Mouse (Mus musculus): ENCODE measurements around the gene Opcml. TPM values are rescaled to one million over a fixed set of nuclear protein-coding genes. Genes with fewer than 3 reads are reported as not detected.

The Opcml gene
- polyA plus RNA-seq, 1 experiment from 2014 or later, result 0.10 TPM

DNA sequence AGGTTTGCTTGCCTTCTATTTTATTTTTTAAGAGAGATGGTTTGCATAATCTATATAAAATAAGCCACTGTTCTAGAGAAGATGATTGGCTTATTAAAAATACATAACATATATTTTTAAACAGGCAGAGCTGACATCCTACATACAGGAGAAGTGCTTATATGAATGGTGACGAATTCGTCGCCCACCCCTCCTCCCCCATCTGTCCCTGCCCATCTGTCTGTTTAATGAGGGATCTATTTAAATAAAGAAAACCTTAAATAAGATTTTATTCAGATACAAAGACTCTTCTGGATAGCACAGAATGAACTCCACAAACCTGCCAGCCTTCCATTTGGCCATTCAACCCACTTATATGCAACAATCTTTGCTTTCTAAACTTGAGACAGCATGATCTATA, 872.3 kb downstream of the Opcml start:
- no peak for ATAC-seq (ENCODE audit: insufficient read depth)
- WGBS (ENCODE audit: insufficient replicate concordance), result 77% methylated on average over 3 of the region's 3 CpGs
- Histone ChIP-seq H3K4me1 (replicated peaks) (no peaks in the 10 kb centered on the region), H3K4me3 (replicated peaks) (no peak overlapping the region), H3K27ac (replicated peaks) (no peak overlapping the region), H3K4me2 (no peak overlapping the region), H3K9ac (no peak overlapping the region), H3K27me3 (no peaks in the 10 kb centered on the region), H3K9me3 (replicated peaks) (no peaks in the 10 kb centered on the region), H3K36me3 (replicated peaks) (no peaks in the 10 kb centered on the region)

DNA sequence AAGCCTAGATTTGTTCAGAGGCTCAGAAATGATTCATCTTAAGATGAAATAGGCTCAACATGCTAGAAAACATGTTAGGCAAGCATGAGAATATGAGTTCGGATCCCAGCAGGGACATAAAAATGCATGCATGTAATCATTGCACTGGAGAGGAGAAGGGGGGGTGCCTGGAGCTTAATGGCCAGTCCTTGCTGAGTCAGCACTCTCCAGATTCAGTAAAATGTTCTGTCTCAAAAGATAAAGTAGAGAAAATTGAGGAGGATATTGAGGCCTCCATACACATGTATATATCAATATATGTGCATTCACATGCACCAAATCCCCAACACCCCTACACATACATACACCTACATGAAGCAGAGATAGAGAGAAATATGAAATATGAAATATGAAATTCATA, 889.7 kb downstream of the Opcml start:
- Histone ChIP-seq H3K9me3 (replicated peaks) (no peaks in the 10 kb centered on the region), H3K36me3 (replicated peaks) (no peaks in the 10 kb centered on the region), H3K9ac (no peak overlapping the region), H3K4me2 (no peak overlapping the region), H3K4me1 (replicated peaks) (no peaks in the 10 kb centered on the region), H3K4me3 (replicated peaks) (no peak overlapping the region), H3K27ac (replicated peaks) (no peak overlapping the region), H3K27me3 (no peaks in the 10 kb centered on the region)
- ATAC-seq (ENCODE audit: insufficient read depth), result no peak
- WGBS (ENCODE audit: insufficient replicate concordance), result 44% methylated on average over 1 of the region's 1 CpGs

DNA sequence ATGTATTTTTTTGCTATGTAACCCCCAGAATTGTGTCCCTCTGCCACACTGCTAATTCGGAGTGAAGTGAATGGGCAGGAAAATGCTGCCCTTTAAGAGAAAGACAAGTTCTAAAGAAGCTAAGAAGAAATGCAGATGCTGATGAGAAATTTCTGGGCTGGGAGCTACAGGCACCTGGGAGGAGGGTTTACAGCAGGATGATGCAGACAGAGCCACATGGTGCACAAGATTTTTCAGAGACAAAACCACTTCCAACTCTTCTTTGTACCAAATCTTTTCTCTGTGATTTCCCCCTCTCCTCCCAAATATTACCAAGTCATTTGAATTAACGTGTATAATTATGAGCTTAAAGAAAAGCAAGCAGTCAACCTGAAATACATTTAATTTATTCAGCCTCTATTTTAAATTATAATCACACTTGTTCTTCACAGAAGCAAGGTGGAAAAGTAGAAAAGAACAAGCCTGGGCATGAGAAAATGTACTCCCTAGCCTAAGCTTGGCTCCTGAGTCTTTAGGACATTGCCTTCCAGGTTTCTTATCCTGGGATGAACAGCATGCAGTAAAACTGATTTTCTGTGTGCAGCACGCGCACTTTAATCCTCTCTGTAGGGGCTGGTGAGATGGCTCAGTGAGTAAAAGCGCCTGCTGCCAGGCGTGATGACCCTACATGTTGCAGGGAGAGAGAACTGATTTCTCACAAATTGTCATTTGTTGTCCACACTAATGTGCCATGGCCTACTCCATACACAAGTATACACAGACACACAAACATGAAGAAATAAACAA, 890.9 kb downstream of the Opcml start:
- H3K27me3 ChIP-seq, result no peaks in the 10 kb centered on the region
- H3K27ac ChIP-seq (replicated peaks), result no peak overlapping the region
- H3K4me3 ChIP-seq (replicated peaks), result no peak overlapping the region
- WGBS (ENCODE audit: insufficient replicate concordance), result 54% methylated on average over 6 of the region's 6 CpGs
- H3K36me3 ChIP-seq (replicated peaks), result no peaks in the 10 kb centered on the region
- H3K9me3 ChIP-seq (replicated peaks), result no peaks in the 10 kb centered on the region
- H3K9ac ChIP-seq, result no peak overlapping the region
- H3K4me2 ChIP-seq, result no peak overlapping the region
- no peaks in the 10 kb centered on the region for H3K4me1 ChIP-seq (replicated peaks)
- no peak for ATAC-seq (ENCODE audit: insufficient read depth)

DNA sequence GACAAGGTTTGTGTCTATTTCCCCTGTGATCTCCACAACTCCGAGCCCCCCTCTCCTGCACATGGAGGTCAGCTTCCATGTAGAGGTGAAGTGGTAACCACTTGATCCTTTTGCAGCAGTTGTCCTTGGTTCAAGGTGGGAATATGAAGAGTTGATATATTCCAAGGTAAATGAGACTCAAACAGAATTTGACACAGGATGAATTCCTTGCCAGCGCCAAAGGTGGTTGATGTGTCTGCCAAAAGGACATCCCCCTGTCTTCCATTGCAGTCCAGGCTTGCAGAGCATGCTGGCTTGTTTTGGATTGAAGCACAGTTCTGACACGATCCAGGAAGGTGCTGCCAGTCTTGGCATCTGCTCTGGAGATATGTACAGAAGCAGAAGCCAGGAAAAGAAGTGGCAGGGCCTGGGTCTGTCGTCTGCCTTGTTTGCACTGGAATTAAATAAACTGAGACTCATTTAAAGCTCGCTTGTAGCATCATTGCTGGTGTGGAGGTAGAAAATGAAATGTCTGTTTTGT, 893.4 kb downstream of the Opcml start:
- Histone ChIP-seq H3K36me3 (replicated peaks) (no peaks in the 10 kb centered on the region), H3K4me3 (replicated peaks) (no peak overlapping the region), H3K4me1 (replicated peaks) (no peaks in the 10 kb centered on the region), H3K9ac (no peak overlapping the region), H3K27me3 (no peaks in the 10 kb centered on the region), H3K9me3 (replicated peaks) (no peaks in the 10 kb centered on the region), H3K4me2 (no peak overlapping the region), H3K27ac (replicated peaks) (no peak overlapping the region)
- WGBS (ENCODE audit: insufficient replicate concordance), result 45% methylated on average over 5 of the region's 5 CpGs
- no peak for ATAC-seq (ENCODE audit: insufficient read depth)

DNA sequence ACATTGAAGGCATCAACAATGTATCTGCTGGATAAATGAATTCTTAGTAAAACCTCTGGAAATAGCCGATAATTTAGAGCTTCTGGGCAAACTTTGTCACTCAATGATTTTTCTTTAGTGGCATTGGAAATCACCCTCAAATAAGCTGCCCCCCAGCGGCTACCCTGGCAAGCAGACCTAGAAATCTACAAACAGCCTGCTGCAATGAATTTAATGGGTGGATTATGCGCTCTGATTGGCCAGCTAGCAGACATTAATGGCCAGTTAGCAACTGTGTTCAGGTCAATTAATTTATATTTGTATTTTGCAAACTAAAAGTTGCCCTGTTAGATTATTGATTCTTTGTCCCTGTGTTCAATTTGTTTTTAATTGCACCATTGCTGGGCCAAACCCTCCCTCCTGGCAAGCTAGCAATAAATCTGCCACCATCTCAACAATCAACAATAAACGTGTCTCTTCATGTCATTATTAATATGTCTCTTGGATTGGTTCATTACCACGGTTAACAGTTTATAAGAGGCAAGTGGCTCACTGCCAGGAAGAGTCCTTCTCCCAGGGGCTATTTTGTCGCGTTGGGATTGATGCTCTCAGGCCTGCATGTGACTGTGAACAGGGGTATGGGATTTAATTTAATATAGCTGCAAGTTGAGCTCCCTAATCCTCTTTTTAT, 896.5 kb downstream of the Opcml start:
- no peaks in the 10 kb centered on the region for H3K4me1 ChIP-seq (replicated peaks)
- no peaks in the 10 kb centered on the region for H3K36me3 ChIP-seq (replicated peaks)
- H3K27me3 ChIP-seq, result no peaks in the 10 kb centered on the region
- no peak overlapping the region for H3K4me2 ChIP-seq
- ATAC-seq (ENCODE audit: insufficient read depth), result no peak
- no peak overlapping the region for H3K9ac ChIP-seq
- H3K27ac ChIP-seq (replicated peaks), result no peak overlapping the region
- H3K4me3 ChIP-seq (replicated peaks), result no peak overlapping the region
- 57% methylated on average over 7 of the region's 7 CpGs for WGBS (ENCODE audit: insufficient replicate concordance)
- H3K9me3 ChIP-seq (replicated peaks), result no peaks in the 10 kb centered on the region

DNA sequence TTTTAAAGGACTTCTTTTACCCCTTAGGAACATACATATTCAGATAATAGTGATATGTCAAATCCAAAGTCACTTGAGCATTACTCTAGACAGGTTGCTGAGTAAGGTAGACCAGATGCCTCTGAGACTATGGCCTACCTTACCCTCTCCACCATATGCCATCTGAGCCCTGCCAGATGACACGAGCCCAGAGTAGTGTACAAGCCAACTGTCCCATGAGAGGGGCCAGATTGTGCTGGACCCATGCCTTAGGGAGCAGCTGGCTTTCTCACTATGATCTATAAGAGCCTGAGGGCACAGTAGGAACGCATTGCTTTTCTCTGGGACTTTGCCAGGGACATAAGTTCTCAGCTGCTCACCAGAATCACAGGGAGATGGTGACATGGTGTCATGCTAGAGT, 899.6 kb downstream of the Opcml start:
- ATAC-seq (ENCODE audit: insufficient read depth), result no peak
- WGBS (ENCODE audit: insufficient replicate concordance), result 29% methylated on average over 2 of the region's 2 CpGs
- no peaks in the 10 kb centered on the region for H3K36me3 ChIP-seq (replicated peaks)

DNA sequence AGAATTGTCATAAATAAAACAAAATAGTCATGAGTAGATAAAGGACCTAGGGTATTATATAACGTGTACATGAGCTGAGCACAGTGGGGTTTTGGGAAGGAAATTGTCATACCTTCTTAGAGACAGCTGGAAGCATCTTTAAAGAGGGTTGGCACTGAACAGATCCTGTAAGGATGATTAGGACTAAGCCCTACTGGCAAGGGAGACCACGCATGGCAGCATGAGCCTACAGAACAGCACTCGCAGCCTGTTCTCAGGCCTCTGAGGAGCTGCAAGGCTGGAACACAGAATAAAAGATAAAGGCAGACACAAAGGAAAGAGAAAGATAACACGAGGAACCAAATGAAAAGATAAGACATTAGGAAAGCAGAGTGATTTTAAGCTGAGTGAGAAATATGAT, 915.2 kb downstream of the Opcml start:
- 58% methylated on average over 4 of the region's 4 CpGs for WGBS (ENCODE audit: insufficient replicate concordance)
- no peaks in the 10 kb centered on the region for H3K9me3 ChIP-seq (replicated peaks)
- no peaks in the 10 kb centered on the region for H3K4me1 ChIP-seq (replicated peaks)
- no peaks in the 10 kb centered on the region for H3K36me3 ChIP-seq (replicated peaks)
- H3K9ac ChIP-seq, result no peak overlapping the region
- H3K4me3 ChIP-seq (replicated peaks), result no peak overlapping the region
- no peak overlapping the region for H3K4me2 ChIP-seq
- no peak for ATAC-seq (ENCODE audit: insufficient read depth)
- H3K27me3 ChIP-seq, result no peaks in the 10 kb centered on the region
- no peak overlapping the region for H3K27ac ChIP-seq (replicated peaks)

More for the DNA sequence above, 899.6 kb downstream of the Opcml start:
- no peaks in the 10 kb centered on the region for H3K4me1 ChIP-seq (replicated peaks)
- H3K9ac ChIP-seq, result no peak overlapping the region
- no peak overlapping the region for H3K4me3 ChIP-seq (replicated peaks)
- H3K9me3 ChIP-seq (replicated peaks), result no peaks in the 10 kb centered on the region
- H3K4me2 ChIP-seq, result no peak overlapping the region
- no peak overlapping the region for H3K27ac ChIP-seq (replicated peaks)
- H3K27me3 ChIP-seq, result no peaks in the 10 kb centered on the region

DNA sequence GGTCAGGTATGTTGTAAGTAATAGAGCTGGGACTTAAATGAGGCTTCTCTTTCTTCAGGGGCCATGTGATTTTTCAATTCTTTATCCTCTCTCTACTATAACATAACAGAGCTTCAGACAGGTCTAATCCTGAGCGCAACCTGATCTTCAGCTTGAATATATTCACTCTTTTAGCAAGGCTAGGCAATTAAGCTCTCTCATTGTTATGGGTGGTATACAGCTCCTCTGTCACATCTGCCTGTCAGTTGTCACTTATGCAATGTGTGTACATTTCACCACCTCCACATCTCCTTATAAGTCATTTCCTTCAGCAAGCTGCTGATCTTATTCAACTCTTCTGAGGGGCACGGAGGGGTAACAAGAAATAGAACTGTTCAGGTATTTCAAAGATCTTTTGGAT, 924.0 kb downstream of the Opcml start:
- H3K36me3 ChIP-seq (replicated peaks), result no peaks in the 10 kb centered on the region
- no peak overlapping the region for H3K4me3 ChIP-seq (replicated peaks)
- no peaks in the 10 kb centered on the region for H3K27me3 ChIP-seq
- no peak overlapping the region for H3K27ac ChIP-seq (replicated peaks)
- H3K9me3 ChIP-seq (replicated peaks), result no peaks in the 10 kb centered on the region
- H3K9ac ChIP-seq, result no peak overlapping the region
- H3K4me1 ChIP-seq (replicated peaks), result no peaks in the 10 kb centered on the region
- H3K4me2 ChIP-seq, result no peak overlapping the region
- ATAC-seq (ENCODE audit: insufficient read depth), result no peak
- WGBS (ENCODE audit: insufficient replicate concordance), result 61% methylated on average over 2 of the region's 2 CpGs

DNA sequence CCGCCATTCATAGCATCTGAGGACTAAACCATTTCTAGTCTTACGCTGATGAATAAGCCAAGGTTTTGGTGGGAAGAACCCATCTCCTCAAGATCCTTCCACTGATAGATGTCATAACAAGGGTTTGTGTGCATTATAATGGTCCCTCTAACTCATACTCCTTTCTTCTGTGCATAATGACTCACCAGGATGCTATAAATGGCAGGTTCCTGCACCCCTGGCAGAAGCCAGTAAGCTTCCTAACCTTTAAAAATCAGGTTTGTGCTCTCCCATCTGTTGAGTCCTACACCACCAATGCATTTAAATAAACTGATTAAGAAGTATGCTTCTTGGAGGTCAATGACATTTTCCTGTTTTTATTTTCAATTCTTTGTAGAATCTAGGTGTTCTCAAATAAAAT, 929.6 kb downstream of the Opcml start:
- H3K4me2 ChIP-seq, result no peak overlapping the region
- H3K4me3 ChIP-seq (replicated peaks), result no peak overlapping the region
- H3K27me3 ChIP-seq, result no peaks in the 10 kb centered on the region
- H3K27ac ChIP-seq (replicated peaks), result no peak overlapping the region
- no peak overlapping the region for H3K9ac ChIP-seq
- no peaks in the 10 kb centered on the region for H3K36me3 ChIP-seq (replicated peaks)
- H3K4me1 ChIP-seq (replicated peaks), result no peaks in the 10 kb centered on the region
- 59% methylated on average over 2 of the region's 2 CpGs for WGBS (ENCODE audit: insufficient replicate concordance)
- no peak for ATAC-seq (ENCODE audit: insufficient read depth)
- H3K9me3 ChIP-seq (replicated peaks), result no peaks in the 10 kb centered on the region

DNA sequence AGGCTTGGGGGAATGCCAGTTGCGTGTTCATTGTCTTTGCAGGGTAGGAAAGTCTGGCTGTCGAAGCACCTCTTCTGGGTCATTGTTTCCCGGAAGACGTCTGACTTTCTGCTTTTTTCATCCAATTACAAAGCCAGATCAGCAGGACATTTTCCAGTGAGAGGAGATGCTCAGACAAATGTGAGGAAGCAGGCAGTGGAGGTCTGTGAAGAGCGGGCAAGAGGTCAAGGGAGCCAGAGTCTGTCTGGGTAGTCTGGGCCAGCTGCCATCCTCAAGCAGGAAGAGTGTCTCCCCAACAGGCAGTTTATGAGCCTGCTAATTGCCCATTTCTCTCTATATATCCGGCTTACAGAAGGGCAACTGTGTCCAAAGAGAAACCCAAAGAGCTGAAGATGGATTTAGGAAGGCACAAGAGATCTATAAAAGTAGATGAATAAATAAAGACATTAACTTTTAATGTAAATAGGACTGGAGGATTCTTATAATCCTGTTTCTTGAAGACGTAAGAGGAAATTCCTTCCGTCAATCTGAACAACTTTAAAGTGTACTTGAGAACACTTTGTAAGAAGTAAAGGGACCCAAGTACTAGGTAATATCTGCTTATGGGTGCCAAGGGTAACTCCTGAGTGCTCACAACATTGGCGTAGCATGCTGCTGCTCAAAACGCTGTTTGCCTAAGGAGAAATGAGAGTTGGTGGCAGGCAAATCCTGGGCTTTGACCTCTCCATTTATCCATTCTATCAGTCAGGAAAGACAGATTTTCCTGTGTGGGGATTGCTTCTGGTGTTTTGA, 941.4 kb downstream of the Opcml start:
- Histone ChIP-seq H3K9me3 (replicated peaks) (no peaks in the 10 kb centered on the region), H3K27me3 (no peaks in the 10 kb centered on the region), H3K4me1 (replicated peaks) (no peaks in the 10 kb centered on the region), H3K36me3 (replicated peaks) (no peaks in the 10 kb centered on the region), H3K9ac (no peak overlapping the region), H3K4me3 (replicated peaks) (no peak overlapping the region), H3K27ac (replicated peaks) (no peak overlapping the region), H3K4me2 (no peak overlapping the region)
- ATAC-seq (ENCODE audit: insufficient read depth), result no peak
- 64% methylated on average over 10 of the region's 10 CpGs for WGBS (ENCODE audit: insufficient replicate concordance)

DNA sequence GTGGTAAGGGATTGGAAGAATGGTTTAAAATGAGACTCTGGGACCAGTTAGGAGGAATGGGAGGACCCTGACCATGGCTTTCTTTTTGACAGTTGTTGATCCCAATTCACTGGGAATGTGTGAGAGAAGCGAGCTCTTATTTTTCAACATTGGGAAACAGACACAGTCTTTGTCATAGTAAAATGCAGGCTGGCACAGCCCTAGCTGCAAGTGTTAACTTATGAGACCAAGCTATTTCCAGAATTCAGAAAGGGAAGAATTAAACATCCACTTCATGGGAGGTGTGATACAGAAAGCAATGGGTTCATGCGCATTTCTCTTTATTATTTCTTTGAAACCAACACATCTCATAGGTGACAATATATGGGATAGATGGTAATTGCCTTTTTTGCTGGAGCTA, 947.4 kb downstream of the Opcml start:
- Histone ChIP-seq H3K4me2 (no peak overlapping the region), H3K9ac (no peak overlapping the region), H3K36me3 (replicated peaks) (no peaks in the 10 kb centered on the region), H3K4me3 (replicated peaks) (no peak overlapping the region), H3K27ac (replicated peaks) (no peak overlapping the region), H3K9me3 (replicated peaks) (no peaks in the 10 kb centered on the region; the same call in 1 of the 2 replicates), H3K4me1 (replicated peaks) (no peaks in the 10 kb centered on the region), H3K27me3 (no peaks in the 10 kb centered on the region)
- WGBS (ENCODE audit: insufficient replicate concordance), result 77% methylated on average over 2 of the region's 2 CpGs
- no peak for ATAC-seq (ENCODE audit: insufficient read depth)

Data from liver, embryonic 15.5 days (tissue).